Mouse (Mus musculus): ENCODE results near the gene Slc1a3.
"Not testable (repeated sequence)": the region's sequence is repeated elsewhere in the genome, so short reads cannot be mapped to it uniquely, and the experiment has no call there.

The Slc1a3 gene

DNA sequence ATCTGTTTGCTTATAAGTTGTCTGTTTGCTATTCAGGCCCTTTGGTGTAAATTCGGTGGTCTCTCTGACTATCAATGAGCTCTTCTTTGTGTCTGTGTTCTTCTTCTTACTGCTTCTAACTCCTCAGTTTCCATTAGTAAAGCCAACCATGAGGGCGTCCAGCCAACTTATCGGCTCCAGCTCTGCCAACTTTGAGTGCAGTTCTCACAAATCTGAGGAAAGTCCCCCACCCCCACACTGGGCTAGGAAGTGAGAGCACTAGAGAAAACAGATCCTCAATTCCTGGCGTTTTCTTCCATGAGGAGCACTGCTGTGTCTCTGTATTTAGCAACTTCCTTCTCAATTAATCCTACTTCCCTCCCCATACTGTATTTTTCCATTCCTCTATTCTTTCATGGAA lies 4.4 kb downstream of the Slc1a3 start:
- DNase-seq, result peak; percentile 44

DNA sequence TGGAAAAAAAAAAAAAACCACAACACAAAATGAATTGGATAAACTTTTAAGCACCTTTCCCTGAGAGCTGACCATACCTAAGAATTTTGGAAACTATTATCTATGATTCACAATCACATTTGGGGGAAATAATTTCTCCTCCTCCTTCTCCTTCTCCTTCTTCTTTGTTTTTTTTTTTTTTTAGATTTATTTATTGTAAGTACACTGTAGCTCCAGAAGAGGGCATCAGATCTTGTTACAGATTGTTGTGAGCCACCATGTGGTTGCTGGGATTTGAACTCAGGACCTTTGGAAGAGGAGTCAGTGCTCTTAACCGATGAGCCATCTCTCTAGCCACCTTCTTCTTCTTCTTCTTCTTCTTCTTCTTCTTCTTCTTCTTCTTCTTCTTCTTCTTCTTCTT lies 5.0 kb downstream of the Slc1a3 start:
- not testable (repeated sequence) for DNase-seq

DNA sequence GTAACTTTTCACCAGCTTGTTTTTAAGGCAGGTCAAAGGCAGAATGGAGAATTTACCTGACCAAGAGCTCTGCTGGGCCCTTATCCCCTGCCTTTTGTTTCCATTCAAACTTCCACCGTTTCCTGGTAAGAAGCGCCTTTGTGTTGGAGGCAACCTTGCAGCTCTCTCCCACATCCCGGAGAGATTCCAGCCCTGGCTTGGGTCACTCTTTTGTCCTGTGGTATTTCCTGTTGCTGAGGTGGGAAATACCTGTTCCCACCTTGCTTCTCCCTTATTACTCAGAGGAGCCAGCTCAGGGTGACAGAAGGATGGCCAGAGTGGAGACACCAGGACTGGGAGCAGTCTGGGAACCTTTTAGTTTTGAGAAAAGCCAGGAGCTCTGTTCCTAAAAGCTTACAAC lies 12.6 kb downstream of the Slc1a3 start:
- no peak for DNase-seq

DNA sequence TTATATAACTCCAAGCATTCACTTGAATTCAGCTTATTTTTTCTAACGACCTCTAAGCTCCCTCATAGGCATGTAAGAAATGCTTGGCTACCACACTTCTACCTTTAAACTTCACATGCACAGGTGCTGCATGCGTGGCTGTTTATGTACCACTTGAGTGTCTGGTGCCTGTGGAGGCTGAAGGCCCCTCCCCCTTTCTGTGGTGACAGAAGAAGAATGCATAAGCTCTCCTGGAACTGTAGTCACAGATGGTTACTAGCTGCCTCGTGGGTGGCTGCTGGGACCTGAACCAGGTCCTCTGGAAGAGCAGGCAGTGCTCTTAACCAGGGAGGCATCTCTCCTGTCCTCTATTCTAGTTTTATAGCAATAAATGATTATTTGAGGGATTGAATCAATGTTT lies 13.1 kb downstream of the Slc1a3 start:
- DNase-seq, result peak; percentile 30

DNA sequence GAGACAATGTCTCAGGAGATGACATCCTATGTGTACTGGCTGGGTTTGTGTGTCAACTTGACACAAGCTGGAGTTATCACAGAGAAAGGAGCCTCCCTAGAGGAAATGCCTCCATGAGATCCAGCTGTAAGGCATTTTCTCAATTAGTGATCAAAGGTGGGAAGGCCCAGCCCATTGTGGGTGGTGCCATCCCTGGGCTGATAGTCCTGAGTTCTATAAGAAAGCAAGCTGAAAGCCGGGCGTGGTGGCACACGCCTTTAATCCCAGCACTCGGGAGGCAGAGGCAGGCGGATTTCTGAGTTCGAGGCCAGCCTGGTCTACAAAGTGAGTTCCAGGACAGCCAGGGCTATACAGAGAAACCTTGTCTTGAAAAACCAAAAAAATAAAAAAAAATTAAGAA lies 20.4 kb downstream of the Slc1a3 start:
- not testable (repeated sequence) for DNase-seq

DNA sequence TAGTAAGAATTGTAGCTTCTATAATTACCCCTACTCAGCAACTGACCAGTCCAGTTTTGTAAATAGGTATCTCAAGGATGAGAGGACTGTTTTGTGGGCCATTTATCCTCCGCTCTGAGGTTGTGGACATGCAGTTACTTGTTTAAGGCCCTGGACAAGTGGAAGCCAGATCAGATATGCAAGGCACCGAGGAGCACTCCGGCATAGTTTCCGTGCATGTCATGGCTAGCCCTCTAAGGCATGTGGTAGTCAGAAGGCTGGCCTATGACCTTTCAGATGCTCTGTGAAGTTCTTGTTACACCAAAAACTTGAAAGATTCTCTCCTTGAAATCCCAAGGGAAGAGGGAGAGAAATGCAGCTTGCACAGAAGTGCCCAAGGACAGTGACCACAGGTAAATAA lies 23.7 kb downstream of the Slc1a3 start:
- DNase-seq, result no peak

DNA sequence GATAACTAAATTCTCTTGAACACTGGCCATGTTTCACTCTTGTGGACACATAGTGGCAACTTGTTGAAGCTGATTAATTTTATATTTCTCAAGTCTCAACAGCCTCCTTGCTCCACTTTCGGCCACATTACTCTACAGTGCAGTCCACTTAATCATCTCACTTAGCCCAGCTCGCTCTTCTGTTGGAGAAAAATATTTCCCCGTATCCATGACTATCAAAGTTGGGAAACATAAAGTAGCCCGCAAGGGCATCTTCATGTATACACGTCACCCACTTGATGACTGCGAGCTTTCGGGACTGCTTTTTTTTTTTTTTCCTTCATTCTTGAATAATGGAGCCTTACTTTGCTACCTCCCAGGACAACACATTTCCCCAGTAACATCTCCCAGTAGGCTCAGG lies 25.1 kb downstream of the Slc1a3 start:
- DNase-seq, result no peak

DNA sequence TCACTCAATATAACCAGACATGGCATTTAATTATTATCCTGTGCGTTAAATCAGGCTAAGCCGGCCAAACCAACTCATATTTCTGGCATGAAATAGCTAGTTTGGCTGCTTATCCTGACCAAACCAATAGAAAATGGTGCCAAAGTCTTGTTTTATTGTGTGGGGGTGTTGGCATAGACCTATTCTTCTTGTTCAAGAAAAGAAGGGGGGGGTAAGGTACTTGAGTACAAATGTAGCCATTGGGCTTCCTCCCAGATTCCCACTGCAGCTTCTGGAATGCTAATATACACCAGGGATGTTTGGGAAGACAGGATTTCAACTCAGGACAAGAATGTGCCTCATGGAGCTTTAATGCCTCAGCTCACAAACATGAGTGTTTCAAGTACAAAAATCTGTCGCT lies 26.3 kb downstream of the Slc1a3 start:
- DNase-seq, result no peak

DNA sequence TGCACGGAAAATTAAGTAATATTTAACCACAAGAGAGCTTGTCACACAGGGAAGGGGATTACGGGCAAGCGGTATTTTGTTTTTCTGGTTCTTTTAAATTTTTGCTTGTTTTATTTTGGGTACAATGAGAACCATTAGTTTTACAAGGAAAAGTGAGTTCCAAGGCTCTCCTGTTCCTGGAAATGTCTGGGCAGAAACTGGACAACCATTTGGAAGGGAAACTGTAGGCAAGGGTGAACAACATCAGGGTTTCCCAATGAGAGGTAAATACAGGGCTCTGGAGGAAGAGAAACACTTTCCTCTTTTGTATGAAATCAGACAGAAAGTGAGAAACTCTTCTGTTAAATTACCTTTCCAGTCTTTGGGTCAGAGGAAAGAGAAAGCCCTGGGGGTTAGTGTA lies 27.7 kb downstream of the Slc1a3 start:
- no peak for DNase-seq

DNA sequence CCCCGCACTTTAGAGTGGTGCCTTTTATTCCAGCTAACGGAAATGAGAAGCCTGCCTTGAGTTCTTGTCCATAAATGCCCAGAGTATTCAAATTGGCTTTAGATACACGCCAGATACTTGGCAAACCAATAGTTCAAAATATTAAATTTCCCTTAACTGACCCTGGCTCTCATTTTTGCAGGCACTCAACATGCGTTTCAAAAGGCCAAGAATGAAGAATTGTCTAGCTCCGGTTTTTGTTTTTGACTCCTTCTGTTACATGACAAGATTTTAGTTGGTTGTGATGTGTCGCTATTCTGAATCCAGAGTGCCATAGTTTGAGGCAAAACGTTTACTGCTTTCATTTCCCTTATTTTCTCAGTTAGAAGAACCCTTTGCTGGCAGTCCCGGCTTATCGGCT lies 28.1 kb downstream of the Slc1a3 start:
- no peak for DNase-seq

DNA sequence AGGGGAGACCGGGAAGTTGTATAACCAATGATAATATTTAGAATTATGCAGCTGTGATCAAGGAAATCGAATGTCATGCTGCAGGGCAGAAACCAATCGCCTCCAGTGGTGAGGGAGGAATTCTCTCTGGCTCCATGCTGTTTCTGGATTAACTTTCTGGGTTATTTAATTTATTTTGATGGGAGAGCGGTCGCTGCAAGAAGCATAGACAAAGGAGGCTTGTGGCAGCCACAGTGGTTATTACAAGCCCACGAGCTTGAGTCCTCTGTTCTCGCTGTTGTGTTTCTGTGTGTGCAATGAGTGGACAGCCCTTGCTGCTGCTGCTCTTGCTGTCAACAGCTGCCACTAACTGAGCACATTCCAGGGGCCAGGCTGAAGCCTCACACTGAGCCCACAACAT lies 28.6 kb downstream of the Slc1a3 start:
- no peak for DNase-seq

DNA sequence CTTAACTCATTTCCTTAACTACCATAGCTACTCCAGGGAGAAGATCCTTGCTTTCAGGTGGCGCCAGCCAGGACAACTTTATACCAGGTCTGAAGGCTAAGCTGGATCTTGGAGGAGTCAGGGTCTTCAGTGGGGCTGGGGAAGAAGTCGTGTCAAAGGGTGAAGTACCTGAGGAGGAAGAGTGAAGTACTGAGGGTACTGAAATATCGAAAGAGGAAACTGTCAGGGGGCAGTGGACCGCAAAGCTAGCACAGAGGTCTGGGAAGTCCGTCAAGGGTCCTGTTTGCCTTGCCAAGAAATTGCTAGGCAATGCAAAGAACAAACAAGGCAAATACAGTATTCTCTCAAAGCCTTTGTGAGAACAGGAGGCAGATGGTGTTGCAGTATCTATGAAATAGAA lies 29.6 kb downstream of the Slc1a3 start:
- no peak for DNase-seq

DNA sequence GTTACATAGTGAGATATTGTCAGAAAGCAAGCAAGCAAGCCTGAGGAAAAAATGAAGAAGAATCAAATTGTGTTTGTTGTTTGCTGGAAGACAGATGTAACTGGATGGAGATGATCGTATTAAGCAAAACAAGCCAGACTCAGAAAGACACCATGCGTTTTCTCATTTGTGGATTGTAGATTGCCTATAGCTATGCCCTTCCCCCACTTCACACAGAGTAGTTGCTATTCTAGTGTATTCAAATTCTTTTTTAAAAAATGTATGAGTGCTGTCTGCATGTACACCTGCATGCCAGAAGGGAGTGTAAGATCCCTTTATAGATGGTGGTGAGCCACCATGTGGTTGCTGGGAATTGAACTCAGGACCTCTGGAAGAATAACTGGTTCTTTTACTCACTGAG lies 33.6 kb downstream of the Slc1a3 start:
- no peak for DNase-seq

DNA sequence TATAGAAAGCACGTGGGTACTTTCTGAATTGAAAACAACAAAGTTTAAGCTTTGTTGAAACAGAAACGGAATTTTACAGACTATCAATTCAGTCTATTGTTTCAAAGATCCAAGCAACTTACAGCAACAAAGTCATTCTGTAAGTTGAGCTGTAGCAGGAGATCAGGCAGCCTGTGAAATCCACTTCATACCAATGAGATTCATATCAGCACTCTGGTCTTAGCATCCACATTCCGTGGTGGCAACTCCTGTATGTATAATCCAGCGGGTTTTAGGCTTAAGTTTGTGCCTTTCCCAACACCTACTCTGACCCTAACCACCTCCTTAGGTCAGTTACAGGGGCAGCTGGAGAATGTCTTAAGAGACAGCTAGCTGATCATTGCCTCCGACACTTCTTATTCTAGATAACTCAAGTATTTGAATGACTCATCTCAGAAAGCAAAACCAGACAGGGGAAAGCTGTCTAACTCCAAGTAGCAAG lies 34.3 kb downstream of the Slc1a3 start:
- no peak for DNase-seq

DNA sequence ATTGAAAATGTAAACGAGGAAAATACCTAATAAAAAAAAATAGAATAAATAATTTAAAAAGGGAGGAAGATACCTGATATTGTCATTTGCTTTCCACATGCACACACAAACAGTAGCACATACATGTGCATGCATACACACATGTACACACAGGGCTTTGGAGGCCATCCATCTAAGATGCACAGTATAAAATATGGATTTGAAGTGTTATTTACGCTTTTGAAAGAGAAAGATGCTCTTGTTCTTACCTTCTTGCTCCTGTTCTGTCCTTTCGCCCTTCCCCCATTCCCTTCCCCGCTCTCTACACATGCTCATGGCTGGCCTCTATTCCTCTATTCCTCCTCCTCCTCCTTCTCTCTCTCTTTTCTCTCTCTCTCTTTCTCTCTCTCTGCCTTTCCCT lies 34.9 kb downstream of the Slc1a3 start:
- no peak for DNase-seq

DNA sequence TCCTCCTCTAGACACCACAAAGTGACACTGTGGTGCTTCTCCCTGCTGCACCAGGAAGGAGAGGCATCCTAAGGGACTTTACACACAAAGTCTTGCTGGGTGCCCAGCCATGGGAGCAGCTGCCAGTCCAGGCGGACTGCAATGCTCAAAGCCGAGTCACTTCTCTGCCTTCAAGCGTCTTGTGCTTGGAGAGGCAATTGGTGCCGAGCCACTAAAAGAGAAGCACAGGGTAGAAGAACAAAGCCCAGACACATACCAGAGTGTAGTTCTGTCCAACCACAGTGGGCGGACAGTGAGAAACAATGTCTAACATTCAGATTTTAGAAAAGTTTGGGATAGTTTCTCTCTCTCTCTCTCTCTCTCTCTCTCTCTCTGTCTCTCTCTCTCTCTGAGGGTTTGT lies 38.0 kb downstream of the Slc1a3 start:
- DNase-seq, result no peak

DNA sequence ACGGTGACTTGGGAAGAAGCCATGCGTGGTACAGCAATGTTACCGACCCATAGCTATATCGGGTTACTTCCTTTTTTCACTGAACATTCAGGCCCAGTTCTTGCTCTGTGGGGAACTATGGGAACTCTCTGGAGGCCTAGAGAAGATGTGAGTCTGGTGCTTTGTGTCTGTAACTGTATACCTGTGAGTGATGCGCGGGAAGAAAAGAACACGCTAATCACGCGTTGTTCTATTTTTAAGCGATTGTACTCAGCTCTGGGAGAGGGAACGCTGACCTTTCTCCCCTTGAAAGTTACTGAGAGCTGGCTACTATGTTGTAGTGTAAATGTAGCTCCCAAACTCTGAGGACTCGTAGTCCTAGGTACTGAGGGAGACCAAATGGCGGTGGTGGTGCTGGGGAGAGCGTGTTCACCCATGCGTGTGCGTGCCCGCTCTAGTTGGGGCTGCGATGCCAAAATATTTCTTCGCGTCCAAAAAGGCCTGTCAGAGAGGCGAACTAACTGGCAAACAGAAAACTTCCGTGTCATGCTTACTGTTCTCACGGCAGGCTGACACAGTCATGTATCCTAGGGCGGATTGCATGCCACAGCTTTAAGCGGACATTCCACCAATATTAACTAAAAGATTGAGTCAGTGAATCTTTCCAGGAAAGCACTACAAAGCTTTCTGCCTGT lies 42.6 kb downstream of the Slc1a3 start:
- no peak for DNase-seq

DNA sequence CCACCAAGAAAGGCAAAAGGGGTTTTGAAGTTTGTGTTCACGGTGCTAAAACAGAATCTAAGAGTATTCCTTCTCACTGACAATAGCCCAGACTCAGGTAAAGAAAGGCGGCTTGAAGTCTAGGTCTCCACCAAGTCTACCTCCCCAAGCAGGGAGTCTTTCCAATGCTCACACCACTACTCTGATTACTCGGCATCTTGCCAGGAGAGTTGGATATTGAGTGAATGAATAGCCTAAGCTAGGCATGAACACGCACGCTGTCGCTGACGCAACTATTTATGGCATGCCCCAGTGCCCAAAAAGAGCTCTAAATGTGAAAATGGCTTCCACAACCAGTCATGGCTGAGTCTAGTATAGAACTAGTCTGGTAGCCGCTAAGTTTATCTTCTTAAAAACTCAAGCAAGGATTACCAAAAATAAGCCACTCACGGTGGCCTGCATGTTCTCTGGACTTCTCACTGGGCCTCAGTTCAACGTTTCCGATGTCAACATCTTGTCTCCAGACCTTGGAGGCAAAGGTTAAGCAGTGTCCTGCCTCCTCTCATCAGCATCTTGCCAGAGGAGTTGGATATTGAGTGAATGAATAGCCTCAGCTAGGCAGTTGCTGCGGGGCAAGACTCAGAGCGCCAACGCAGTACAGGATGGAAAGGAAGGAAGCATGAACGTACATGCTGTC lies 44.8 kb downstream of the Slc1a3 start:
- no peak for DNase-seq

DNA sequence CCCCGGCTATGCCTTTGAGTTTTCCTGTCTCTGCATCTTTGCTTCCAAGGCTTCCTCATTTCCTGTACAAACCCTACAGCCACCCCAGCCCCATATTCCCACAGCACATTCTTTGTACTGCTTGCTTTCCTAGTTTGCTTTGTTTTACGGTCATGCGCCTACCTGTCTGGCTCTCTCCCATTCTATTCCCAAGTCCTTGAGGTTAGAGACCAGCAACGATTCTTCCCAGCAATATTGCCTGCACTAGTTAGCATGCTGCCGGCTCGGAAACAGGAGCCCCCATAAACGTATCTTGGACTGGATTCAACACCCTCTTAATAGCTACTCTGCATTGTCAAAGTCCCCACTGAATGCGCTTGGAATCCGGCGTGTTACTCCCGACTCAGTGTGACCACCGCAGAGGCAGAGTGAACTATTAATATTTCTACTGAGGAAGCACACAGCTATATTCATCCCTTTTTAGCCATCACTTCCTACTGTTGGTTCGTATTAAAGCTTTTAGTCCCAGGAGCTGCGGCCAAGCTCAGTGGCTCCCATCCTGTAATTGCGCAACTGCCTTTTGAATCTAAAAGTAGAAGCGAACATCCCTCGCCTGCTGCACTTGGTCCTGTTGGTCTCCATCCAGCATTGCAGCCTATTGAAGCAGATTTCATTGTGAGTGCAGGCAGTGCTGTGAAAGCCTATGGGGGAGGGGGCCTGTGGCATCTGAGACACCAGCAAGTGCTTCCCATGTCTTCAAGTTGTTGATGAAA lies 47.0 kb downstream of the Slc1a3 start:
- DNase-seq, result peak; percentile 57

DNA sequence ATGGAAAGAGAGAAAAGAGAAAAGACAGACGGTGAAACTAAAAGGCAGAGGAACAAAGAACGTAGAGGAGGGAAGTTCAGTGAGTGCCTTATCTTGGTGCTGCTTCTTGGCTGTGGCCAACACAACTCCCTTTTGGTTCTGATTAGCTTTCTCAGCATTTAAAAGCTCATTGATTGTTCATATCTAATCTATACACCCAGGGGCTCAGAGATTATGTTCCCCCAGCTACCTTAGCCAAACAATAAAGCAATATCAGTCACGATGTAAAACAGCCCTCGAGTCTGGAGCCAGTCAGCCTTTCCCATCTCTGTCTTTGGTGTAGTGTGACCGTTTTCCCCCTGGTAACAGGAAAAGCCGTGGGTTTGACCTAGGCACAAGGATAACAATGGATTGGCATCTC lies 48.7 kb downstream of the Slc1a3 start:
- DNase-seq, result no peak

DNA sequence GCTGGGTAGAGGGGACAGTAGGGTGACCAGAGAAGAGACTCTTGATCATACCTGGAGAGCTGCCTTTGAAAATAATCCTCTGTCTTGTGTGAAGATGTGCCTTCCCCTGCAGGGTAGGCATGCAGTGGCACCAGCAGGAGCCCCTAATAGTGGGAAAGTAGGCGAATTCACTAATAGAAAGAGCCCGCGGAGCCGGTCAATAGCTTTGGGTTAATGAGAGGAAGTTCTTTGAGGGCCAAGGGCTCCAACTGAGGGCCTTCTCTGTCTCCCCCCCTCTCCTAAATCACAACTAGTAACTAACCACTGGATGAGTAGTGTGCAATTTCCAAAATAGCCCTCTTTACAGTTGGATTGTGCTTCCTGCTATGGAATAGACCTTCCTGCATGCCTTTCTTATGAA lies 50.6 kb downstream of the Slc1a3 start:
- peak; percentile 18 for DNase-seq

DNA sequence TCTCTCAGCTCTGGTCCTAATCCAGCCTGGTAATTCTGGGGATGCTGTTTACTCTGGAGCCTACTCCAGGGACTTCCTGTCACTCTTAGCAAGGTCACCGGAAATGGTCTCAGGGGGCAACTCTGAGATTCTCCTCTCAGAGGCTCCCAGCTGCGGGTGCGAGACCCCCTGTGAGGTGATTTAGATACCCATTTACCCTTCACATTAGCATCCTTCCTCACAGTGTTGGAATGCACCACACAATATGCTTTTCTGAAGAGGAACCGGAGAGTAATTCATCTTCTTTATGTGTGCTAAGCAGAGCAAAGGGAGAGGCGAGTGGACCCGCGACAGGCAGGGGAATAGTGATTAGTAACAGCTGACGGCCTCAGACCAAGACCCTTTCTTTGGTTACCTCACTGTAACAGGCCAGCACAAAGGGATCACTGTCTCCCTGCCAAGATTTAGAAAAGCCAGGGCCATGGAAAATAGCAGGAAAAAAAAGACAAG lies 51.0 kb downstream of the Slc1a3 start:
- peak; percentile 34 for DNase-seq

DNA sequence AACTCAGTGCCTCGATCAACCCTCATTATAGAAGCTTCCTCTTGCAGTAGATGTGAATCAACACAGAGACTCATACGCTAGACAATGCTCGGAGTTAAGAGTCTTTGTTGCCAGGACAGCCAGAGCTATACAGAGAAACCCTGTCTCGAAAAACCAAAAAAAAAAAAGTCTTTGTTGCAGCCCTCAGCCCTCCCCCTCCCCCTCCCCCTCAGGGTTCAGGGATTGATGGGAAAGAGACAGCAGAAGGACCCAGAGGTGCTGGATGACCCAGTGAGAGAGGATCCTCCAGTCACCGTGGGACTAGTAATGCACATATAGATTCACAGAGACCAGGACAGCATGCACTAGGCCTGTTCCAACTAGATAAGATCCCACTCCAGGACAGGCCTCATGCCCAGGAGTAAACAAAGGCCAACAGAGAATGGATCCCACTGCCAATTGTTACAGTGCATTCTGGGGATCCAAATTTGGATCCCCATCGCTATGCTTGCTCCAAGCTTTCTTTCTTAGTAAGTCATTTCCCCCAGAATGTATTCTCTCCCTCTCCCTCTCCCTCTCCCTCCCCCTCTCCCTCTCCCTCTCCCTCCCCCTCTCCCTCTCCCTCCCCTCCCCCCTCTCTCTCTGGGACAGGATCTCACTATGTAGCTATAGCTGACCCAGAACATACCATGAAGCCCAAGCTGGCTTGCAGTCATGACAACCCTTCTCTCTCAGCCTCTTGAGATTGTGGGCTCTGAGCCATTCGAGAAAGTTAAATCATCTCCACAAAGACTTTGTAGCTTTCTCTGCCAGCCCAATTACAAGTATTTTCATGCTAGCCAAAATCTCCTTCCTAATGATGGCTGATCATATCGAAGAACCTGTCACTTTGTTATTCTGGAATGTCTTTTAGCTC lies 52.2 kb downstream of the Slc1a3 start:
- no peak for DNase-seq

Measured in right cerebral cortex, adult 18-20 months (tissue).